Mouse (Mus musculus) forebrain, embryonic 16.5 days (tissue): ENCODE measurements around the gene Ppfia2. TPM values are rescaled to one million over a fixed set of nuclear protein-coding genes. Genes with fewer than 3 reads are reported as not detected.

Experiments
- ATAC-seq: fragments of 200-750 bp; cut with Nextera tagmentation; 2 replicates; pipeline ENCODE4 v1.8.0; 2017; ENCODE audit warnings: mild to moderate bottlenecking, moderate library complexity
- H3K27ac ChIP-seq: fragments of 300-500 bp; sonication (generic); 2 replicates; pipeline ENCODE4 v1.5.1; 2014; ENCODE audit warnings: low read length, control low read depth
- H3K27me3 ChIP-seq: fragments of 300-500 bp; sonication (generic); replicated peaks from 2 replicates; pipeline ENCODE4 v1.6.1; 2014; ENCODE audit warnings: low read length; ENCODE audit not compliant: control insufficient read depth, insufficient read depth
- H3K36me3 ChIP-seq: fragments of 300-500 bp; sonication (generic); 2 replicates; pipeline ENCODE4 v1.6.1; 2014; ENCODE audit not compliant: control insufficient read depth, insufficient read depth
- H3K4me1 ChIP-seq: fragments of 300-500 bp; sonication (generic); replicated peaks from 2 replicates; pipeline ENCODE4 v1.6.1; 2014; ENCODE audit warnings: low read length; ENCODE audit not compliant: control insufficient read depth, insufficient read depth
- H3K4me2 ChIP-seq: fragments of 300-500 bp; sonication (generic); 2 replicates; pipeline ENCODE4 v1.6.1; 2014; ENCODE audit warnings: mild to moderate bottlenecking, low read length, control low read depth
- H3K4me3 ChIP-seq: fragments of 300-500 bp; sonication (generic); replicated peaks from 2 replicates; pipeline ENCODE4 v1.5.1; 2014; ENCODE audit warnings: mild to moderate bottlenecking, low read length, control low read depth
- H3K9ac ChIP-seq: fragments of 300-500 bp; sonication (generic); replicated peaks from 2 replicates; pipeline ENCODE4 v1.6.1; 2014; ENCODE audit warnings: low read depth, low read length, control low read depth
- H3K9me3 ChIP-seq: fragments of 300-500 bp; sonication (generic); 2 replicates; pipeline ENCODE4 v1.6.1; 2016; ENCODE audit warnings: low read length; ENCODE audit not compliant: control insufficient read depth
- WGBS: fragments of 180-500 bp; shearing (Covaris S2); extraction: QIAGEN DNeasy Blood & Tissue Kit; methylation state at CpG from one replicate; pipeline ENCODE4 v1.1.7; 2014; 5-methylcytosine and 5-hydroxymethylcytosine counted together
- polyA plus RNA-seq: library from polyadenylated mRNA; unstranded; fragments of >200 nt; fragmentation: Nextera tagmentation; extraction: Ambion mirVana; gene quantifications from 2 replicates; pipeline ENCODE4 v1.2.1, GENCODE M21; 2015

The Ppfia2 gene
- polyA plus RNA-seq: 34.0 and 39.4 TPM in 2 replicates

DNA sequence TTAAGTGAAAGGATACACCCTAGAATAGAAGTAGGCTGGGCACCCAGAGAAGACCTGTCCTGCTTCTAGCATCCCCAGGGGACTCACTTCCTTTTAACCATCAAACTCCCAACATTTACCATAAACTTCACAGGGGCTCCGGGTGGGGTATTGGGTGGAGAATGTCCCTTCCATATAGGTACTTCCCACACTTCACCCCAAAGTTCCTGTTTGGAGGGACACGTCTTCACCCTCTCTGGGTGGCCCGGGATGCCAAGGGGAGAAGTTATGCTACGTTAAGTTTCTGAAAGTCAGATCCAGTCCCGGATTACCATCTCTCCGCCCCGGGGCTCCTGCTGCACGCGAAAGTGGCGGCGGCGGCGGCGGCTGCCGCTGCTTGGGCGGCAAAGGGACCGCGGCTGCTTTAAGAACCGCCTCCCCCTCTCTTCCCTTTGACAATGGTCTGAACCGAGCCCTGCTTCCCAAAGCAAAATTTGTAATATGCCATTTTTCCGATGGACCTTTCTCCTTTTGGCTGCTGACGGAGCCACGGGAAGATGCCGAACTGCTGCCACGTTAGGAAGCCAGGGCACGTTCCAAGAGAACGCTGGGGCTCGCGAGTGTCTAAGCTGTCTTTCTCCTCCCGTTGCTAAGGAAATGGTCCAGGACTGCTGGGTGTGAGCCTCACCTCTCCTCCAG, at the start of gene Ppfia2:
Ppfia2 (plus strand) TSS at position 485 of the 678 bp plus-strand sequence.
- peak; percentile 87 for ATAC-seq
- Histone ChIP-seq H3K4me2 (peak within 1 kb of the TSS; percentile 86), H3K36me3 (no peaks in the 10 kb centered on the region), H3K27me3 (no peaks in the 10 kb centered on the region), H3K9me3 (no peaks in the 10 kb centered on the region), H3K27ac (peak within 1 kb of the TSS; percentile 95), H3K4me3 (peak within 1 kb of the TSS; percentile 87), H3K9ac (peak within 1 kb of the TSS; percentile 82), H3K4me1 (no peaks in the 10 kb centered on the region)
- under 1% methylated on average over 30 of the region's 30 CpGs for WGBS

DNA sequence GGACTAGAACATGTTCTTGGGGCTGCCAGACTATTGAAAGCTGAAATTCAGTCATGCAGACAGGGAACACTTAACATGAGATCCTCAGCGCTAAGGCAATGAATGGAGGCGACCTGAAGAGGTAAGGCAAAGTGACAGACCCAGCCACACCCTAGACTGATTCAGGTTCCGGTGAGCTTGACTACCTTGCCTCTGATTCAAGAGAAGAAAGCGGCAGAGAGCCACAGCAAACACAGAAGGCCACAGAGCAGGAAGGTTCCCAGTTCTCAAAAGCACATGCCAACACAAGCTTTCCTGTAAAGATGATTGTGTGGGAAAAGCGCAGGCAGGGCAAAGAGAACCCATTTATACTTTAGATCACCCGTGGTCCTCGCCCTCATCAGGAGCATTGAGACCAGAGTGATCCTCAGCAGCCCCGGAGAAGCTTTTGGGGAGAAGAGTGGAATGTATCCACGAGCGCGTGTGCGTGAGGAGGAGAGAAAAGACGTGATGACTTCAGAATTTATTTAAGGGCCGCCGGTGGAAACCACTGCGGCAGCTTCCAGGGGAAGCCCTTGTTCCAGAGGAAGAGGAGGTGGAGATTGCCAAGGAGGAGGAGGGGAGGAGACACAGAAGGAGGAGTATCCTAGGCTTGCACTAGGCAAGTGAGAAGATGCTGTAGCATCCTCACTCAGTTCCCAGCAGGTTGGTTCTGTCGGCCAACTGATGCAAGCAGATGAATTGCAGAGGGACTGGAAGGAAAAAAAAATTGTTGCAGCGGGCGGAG, 1.0 kb upstream of the Ppfia2 start:
- peak overlapping the region; percentile 95 for H3K27ac ChIP-seq
- H3K36me3 ChIP-seq: no peaks in the 10 kb centered on the region
- H3K27me3 ChIP-seq: no peaks in the 10 kb centered on the region
- WGBS: 2% methylated on average over 19 of the region's 19 CpGs
- H3K9me3 ChIP-seq: no peaks in the 10 kb centered on the region
- peak overlapping the region; percentile 87 for H3K4me3 ChIP-seq
- H3K9ac ChIP-seq: peak overlapping the region; percentile 82
- ATAC-seq: peak; percentile 92
- H3K4me1 ChIP-seq: no peaks in the 10 kb centered on the region
- H3K4me2 ChIP-seq: peak overlapping the region; percentile 86

DNA sequence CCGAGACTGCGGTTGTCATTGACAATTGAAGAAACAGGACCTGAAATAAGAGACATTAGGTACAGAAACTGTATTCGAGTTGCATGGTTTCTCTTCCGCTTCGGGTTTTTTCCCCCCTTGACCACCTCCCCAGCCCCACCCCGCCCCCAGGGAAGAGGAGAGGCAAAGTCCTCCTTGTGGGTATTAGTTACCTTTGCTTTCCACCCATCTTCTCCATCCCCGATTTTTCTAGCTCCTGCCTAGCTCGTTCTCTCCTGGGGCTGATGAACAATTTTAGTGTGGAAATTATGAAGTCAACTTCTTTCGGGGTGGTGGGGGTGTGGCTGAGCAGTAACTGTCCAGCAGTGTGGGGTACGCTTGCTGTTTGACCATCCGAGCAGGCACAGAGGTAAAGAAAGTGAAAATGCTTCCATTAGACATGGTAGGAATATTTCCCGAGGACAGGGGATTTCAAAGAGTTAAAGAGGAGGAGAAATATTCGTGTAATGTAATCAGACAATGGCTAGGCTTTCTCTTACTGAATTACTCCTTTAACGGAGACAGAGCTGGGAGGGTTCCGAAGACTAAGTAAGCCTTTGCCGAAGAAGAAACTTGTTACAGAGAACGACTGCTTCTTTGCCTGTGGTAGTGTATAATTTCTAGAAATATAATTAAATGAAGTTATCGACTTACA, 530 bp downstream of the Ppfia2 start:
- Histone ChIP-seq H3K4me1 (no peaks in the 10 kb centered on the region), H3K9me3 (no peaks in the 10 kb centered on the region), H3K27ac (peak overlapping the region; percentile 95), H3K4me3 (peak overlapping the region; percentile 87), H3K36me3 (no peaks in the 10 kb centered on the region), H3K4me2 (peak overlapping the region; percentile 86), H3K9ac (peak overlapping the region; percentile 82), H3K27me3 (no peaks in the 10 kb centered on the region)
- ATAC-seq: peak; percentile 12
- WGBS: 5% methylated on average over 17 of the region's 18 CpGs

DNA sequence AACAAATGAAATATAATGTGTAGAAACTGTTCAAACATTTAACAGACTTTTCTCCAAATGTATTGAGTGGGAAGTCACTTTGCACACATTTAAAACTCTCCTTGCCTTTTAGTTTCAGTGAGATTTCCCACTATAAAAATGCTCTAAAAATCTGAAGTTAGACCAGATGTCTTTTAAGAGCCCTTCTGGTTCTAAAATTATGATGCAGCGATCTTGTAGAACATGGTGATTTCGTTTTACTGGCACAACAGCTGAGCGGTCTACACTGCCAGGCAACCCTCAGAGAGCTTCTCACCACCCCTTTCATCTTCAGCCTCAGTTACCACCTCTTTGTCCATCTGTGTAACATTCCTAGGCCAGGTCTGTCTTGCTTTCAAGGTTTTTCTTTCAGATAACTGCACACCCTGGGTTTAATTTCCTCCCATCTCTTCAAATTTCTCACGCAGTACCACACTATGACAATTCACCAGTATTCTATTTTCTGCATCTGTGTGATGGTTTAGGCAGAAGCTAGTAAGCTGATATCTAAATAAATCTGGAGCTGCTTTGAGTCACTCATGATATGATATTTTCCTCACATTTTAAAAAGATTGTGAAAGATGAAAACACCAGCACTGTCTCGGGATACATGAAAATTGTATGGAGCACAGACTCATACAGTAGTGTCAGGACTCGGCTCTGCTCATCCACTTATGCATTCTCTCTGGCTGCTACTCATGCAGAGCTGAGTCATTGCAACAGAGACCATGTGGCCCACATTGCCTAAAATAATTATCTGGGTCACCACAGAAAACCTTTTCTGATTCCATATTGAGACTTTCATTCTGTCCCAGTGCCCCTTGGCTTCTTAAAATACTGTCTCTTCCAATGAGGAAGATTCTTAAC, 39.4 kb downstream of the Ppfia2 start:
- Histone ChIP-seq H3K27me3 (no peaks in the 10 kb centered on the region), H3K4me2 (no peak overlapping the region), H3K36me3 (no peaks in the 10 kb centered on the region), H3K9ac (no peak overlapping the region), H3K27ac (no peak overlapping the region), H3K4me1 (no peaks in the 10 kb centered on the region), H3K9me3 (no peaks in the 10 kb centered on the region), H3K4me3 (no peak overlapping the region)
- ATAC-seq: no peak
- WGBS: 84% methylated on average over 6 of the region's 6 CpGs

DNA sequence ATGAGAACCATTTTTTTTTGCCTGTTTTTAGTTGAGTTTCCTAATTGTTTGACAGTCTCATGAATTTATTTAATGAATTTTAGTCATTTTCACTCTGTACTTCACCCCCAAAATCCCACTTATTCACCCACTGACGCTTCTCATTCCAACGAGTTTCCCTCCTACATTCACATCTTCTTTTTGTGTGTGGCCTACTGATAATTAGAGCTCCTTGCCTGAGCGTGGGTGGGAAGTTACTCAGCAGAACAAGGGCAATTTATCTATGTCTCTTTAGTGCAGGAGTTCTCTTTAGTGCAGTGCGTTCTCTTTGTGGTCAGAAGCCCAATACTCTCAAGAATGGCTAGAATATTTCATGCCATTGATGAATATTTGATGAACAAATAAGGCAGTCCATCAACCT, 95.9 kb downstream of the Ppfia2 start:
- WGBS: 60% methylated on average over 4 of the region's 4 CpGs
- no peak for ATAC-seq
- H3K9ac ChIP-seq: no peak overlapping the region
- H3K36me3 ChIP-seq: no peaks in the 10 kb centered on the region
- no peak overlapping the region for H3K27ac ChIP-seq
- no peak overlapping the region for H3K4me3 ChIP-seq
- no peak overlapping the region for H3K4me2 ChIP-seq
- no peaks in the 10 kb centered on the region for H3K4me1 ChIP-seq
- H3K27me3 ChIP-seq: no peaks in the 10 kb centered on the region
- no peaks in the 10 kb centered on the region for H3K9me3 ChIP-seq

DNA sequence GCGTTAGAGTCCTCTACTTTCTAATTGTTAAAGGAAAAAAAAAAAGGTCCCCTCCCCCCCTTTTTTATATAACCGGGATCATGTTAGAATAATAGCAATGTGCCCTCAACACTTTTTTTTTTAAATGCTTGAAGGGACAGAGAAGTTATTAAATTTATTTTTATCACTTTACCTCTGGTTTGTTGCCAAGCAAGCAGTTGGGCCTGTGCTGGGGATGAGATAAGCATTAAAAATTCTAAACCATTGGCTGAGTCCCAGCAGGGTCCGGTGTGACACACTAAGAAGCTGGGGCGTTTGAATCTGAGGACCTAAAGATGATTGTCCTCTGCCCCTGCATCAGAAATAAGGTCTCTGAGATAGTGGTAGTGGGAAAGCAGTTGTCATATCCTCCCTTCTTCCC, 114.9 kb downstream of the Ppfia2 start:
- H3K9ac ChIP-seq: no peak overlapping the region
- H3K4me3 ChIP-seq: no peak overlapping the region
- peaks cover 4% of the 10 kb centered on the region for H3K4me1 ChIP-seq
- no peak overlapping the region for H3K27ac ChIP-seq
- no peaks in the 10 kb centered on the region for H3K36me3 ChIP-seq
- WGBS: 59% methylated on average over 4 of the region's 4 CpGs
- H3K9me3 ChIP-seq: no peaks in the 10 kb centered on the region
- ATAC-seq: peak; percentile 45; the same call in 1 of the 2 replicates
- H3K27me3 ChIP-seq: no peaks in the 10 kb centered on the region
- H3K4me2 ChIP-seq: no peak overlapping the region

DNA sequence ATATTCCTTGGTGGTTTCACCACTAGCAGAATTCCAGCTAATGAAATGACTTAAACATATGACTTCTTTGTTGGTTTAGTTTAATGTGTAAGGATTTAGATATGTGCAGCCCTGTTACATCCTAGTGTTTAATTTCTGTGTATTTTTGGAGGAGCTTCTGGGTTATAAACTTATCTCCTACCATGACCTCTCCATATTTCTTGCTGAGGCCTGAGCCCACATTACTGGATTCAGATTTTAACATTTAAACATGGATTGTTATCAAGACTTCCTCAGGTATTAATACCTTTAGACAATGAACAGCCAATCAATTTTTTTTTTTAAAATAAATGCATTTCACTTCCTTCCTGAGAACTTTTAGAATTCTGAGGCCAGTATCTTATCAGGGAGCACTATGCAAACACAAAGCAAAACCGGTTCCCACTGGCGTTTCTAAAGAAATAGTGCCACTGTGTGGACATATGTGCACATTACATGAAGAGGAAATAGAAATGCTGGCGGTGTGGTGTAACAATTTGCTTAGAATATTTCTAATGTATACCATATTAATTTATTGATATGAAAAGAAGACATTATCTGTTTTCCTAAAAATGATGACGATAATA, 115.4 kb downstream of the Ppfia2 start:
- no peaks in the 10 kb centered on the region for H3K9me3 ChIP-seq
- H3K4me2 ChIP-seq: no peak overlapping the region
- H3K4me3 ChIP-seq: no peak overlapping the region
- peak; percentile 81 for ATAC-seq
- no peak overlapping the region for H3K27ac ChIP-seq
- H3K27me3 ChIP-seq: no peaks in the 10 kb centered on the region
- no peaks in the 10 kb centered on the region for H3K36me3 ChIP-seq
- H3K9ac ChIP-seq: no peak overlapping the region
- 3% methylated on average over 4 of the region's 4 CpGs for WGBS
- H3K4me1 ChIP-seq: peaks cover 4% of the 10 kb centered on the region

DNA sequence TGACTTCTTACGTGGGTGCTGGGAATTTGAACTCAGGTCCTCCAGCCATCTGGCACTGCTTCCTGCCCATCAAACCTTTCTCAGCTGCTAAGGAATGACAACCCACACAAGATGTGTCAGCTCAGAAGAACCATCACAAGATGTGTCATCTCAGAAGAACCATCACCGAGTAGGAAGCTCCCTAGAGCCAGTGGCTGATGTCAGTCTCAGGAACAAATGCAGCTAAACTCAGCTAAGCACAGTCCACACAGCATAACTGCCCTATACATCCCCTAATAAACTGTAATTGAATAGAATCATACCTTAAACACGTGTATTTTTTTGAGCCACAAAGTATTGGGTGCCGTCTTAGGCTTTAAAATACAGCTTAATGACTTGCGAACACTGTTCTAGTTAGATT, 117.7 kb downstream of the Ppfia2 start:
- no peak overlapping the region for H3K4me3 ChIP-seq

More for the DNA sequence above, 117.7 kb downstream of the Ppfia2 start:
- Histone ChIP-seq H3K9me3 (no peaks in the 10 kb centered on the region), H3K27ac (no peak overlapping the region), H3K27me3 (no peaks in the 10 kb centered on the region), H3K4me1 (peaks cover 4% of the 10 kb centered on the region), H3K9ac (no peak overlapping the region), H3K36me3 (no peaks in the 10 kb centered on the region), H3K4me2 (no peak overlapping the region)
- no peak for ATAC-seq
- WGBS: 76% methylated on average over 5 of the region's 5 CpGs
